Mouse (Mus musculus) B cell, adult 2 months (primary cell): ENCODE measurements around the gene Kcnab3.
"Not testable (repeated sequence)": the region's sequence is repeated elsewhere in the genome, so short reads cannot be mapped to it uniquely, and the experiment has no call there.

ENCODE experiments used
- DNase-seq, 2 experiments: peaks; one replicate each; pipeline ENCODE4 v3.0.0; 2022

Gene Kcnab3

GRCm38 (mm10) chr11:69325628-69326407 is at the start of gene Kcnab3:
Kcnab3 (plus strand) TSS chr11:69326258.
- peak; percentile 87 to 89 for DNase-seq

DNA sequence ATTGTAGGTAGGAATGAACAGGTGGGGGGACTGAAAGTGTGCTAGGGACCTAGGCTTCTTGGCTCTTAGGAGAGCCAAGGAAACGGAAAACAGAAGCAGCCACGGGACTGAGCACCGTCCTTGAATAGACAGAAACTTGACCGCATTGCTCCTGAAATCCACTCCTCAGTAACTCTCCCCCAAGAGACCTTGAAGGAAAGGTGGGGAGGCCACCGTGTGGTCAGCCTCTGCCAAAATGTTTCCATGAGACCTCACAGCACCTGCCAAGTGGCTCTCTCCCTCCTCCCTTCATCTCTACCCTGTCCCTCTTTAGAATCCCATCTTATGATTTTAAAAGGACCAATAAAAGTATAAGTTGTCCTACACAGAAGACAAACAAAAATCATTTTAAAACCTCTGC is 48.8 kb upstream of the Kcnab3 start:
- DNase-seq: no peak

DNA sequence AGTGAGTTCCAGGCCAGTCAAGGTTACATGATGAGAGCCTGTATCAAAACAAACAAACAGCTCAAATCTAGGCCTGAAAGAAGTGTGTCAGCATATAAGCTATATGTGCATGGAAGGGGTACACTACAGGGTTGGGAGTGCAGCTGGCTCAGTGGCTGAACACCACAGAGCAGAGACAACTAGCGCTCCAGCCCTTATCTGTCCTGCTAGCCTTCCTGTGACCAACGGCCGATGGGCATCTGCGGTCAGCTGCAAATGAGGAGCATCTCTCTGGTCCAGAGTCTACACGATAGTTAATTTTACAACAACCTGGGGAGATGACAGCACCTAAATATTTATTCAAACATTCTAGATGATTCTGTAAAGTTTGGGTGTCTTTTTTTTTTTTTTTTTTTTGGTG is 34.9 kb upstream of the Kcnab3 start:
- DNase-seq: no peak

DNA sequence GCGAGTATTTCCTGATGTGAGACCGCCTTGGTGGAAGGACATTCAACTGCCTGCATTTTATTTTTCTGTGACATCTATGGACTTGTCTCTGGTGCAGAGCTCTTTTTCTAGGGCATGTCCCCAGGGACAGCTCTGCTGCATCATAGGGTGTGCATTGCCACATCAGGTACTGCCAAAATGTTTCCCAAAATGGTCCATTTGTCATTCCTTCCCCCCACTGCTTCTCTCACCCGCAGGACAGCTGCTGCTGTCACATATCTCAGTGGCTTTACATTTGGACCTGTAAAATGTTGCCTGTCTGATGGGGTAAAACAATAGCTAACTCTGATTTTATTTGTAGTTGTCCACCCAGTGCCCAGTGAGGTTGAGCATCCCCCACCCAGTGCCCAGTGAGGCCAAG is 30.8 kb upstream of the Kcnab3 start:
- no peak for DNase-seq

GRCm38 (mm10) chr11:69297799-69298198 is 28.3 kb upstream of the Kcnab3 start:
- DNase-seq: no peak

GRCm38 (mm10) chr11:69298231-69298630 is 27.8 kb upstream of the Kcnab3 start:
- no peak for DNase-seq

DNA sequence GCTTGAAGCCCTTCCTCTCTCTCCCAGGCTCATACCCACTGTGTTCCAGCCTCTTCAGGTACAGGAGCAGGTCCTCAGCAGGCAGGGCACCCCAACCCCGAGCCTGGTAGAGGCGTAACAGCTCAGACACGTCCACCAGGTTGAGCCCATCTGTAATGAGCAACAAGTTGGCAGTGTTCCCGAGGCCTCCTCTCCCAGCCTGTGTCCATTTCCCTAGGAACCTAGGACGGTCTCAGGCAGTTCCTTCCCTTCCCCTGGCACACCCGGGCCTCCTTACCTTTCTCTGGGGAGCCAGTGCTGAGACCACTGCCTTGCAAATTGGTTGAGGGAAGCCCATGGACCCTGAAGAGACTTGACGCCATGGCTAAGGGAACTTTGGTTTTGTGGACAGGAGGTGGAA is 23.2 kb upstream of the Kcnab3 start:
- no peak for DNase-seq

GRCm38 (mm10) chr11:69305291-69305690 is 20.8 kb upstream of the Kcnab3 start:
- peak; percentile 72 to 73 for DNase-seq

DNA sequence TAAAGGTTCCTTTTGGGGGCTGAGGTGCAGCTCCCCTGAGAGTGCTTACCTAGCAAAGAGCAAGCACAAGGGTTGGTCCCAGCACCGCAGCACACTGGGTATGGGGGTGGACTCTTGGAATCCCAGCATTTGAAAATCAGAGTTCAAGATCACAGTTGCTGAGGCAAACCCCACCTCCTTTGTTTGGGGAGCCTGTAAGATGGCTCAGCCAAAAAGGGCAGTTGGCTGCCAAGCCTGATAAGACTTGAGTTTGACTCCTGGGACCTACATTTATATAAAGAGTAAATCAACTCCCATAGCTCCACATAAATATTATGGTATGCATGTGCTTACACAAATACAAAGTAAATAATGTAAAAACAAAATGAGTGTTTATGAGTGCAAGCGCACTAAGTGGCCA is 20.0 kb upstream of the Kcnab3 start:
- DNase-seq: no peak

- DNase-seq: no peak
Observed at GRCm38 (mm10) chr11:69311266-69311665, 14.8 kb upstream of the Kcnab3 start.

GRCm38 (mm10) chr11:69316361-69316760 is 9.7 kb upstream of the Kcnab3 start:
- no peak for DNase-seq

DNA sequence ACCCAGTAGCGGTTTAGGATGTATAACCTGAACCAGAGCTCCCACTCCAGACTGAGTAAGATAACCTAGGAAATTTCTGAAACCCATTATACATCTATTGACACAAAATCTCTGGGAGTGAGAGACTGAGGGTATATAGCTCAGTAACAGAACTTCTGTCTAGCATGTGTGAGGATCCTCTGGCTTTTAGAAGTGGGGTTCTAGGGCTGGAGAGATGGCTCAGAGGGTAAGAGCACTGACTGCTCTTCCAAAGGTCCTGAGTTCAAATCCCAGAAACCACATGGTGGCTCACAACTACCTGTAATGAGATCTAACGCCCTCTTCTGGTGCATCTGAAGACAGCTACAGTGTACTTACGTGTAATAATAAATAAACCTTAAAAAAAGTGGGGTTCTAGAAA is 8.1 kb upstream of the Kcnab3 start:
- not testable (repeated sequence) for DNase-seq

DNA sequence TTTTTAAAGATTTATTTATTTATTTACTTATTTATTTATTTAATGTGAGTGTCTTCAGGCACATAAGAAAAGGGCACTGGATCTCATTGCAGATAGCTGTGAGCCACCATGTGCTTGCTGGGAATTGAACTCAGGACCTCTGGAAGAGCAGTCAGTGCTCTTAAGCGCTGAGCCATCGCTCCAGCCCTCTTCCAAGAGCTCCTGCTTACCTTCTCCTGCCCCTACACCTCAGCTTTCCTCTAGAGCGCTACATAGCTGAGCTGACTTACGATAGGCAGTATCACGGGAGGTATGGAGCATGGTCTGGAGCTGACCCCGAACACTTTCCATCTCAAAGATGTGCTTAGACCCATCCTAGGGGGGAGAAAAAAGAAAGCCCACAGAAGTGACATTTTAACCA is 4.5 kb upstream of the Kcnab3 start:
- no peak for DNase-seq

DNA sequence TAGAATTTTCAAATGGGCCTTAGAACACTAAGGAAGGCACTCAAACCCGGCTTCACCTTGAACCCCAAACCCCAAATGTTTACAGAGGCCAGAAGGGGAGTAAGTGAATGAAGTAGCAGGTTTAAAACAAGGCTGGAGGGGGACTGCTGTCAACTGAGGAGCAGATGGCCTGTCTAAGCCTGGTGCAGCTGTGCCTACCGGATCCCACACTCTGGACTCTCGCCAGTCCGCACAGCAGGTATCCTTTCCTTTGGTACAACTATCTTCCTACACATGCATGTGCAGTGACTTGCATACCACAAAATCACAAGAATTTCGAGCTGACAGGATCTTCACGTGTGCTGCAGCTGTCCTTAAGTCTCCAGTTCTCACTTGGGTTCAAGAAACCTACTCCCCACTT is 4.0 kb upstream of the Kcnab3 start:
- no peak for DNase-seq

GRCm38 (mm10) chr11:69322693-69323471 is 3.2 kb upstream of the Kcnab3 start:
- no peak for DNase-seq

- peak; percentile 98 for DNase-seq
Observed at GRCm38 (mm10) chr11:69323667-69324111, 2.4 kb upstream of the Kcnab3 start, which contains the start of the genes Cntrob and Trappc1. Cntrob (minus strand) TSS chr11:69323775. Trappc1 (plus strand) TSS chr11:69323980.

DNA sequence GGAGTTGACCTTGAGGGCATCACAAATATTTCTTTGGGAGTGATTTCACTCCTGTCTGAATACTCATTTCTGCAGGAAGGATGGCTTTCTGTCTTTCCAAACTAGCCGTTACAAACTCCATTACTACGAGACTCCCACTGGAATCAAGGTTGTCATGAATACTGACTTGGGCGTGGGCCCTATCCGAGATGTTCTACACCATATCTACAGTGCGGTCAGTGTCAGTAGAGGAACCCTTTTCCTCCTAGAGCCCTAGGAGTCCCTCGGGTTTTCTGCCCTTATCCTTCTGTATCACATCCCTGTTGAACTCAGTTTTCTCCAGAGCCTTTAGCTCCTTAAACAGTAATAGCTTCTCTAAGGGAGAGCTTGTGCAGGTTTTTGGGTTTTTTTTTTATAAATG is 1.3 kb upstream of the Kcnab3 start:
- no peak for DNase-seq

DNA sequence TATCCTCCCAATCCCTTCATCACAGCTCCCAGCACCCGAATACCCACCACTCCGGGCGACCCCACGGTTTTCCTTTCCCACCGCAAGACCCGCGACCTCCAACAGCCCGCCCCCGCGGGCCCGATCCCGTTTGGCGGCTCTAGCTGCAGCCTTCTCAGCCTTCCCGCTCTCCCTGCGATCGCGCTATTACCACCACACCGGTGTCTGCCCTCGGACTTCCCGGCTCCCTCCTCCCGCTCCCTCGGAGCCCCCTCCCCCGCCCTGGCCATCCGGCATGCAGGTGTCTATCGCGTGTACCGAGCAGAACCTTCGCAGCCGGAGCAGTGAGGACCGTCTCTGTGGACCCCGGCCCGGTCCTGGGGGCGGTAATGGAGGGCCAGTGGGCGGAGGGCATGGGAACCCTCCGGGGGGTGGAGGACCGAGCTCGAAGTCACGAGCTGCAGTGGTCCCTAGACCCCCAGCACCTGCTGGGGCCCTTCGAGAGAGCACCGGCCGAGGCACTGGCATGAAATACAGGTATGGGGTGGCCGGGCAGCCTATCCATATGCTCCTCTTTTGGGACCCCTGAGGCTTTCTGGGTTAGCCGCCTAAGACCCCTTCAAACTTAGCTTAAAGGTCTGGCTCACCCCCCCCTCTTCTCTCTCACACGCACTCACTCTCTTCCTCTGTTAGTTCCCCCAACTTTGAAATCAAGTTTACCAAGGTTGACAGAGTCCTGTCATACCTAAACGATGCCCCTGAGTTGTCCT is 524 bp downstream of the Kcnab3 start:
- no peak for DNase-seq

DNA sequence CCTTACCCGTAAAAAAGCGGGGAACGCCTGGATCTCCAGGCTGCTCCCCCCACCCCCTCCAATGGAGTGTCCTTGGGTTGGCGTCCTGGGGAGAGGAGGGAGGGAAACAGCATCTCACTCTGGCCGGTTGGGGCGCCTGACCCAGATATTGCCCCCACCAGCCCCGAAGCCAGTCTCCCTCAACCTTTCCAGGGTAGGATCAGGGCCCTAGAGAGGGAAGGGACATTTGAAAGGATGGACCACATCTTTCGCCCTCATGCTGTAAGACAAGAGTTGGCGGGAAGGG is 1.0 kb downstream of the Kcnab3 start:
- peak; percentile 12 to 15 for DNase-seq

DNA sequence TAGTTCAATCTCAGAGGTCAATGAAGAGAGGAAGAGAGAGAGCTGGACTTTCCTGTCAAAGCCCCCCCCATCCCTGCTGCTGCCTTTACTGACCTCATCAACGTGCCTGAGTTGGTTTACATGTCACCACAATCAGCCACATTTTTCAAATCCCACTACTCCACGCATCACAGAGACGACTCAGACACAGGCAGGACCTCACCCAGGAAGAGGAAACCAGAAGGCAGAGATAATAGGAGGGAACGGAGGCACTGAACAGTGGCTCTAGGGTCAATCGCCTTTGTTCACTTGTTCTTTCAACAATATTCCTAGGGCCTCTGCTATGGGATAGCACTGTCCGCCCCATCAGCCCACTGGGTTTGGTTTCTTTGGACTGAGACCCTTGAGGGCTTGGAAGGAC is 1.6 kb downstream of the Kcnab3 start:
- DNase-seq: no peak

DNA sequence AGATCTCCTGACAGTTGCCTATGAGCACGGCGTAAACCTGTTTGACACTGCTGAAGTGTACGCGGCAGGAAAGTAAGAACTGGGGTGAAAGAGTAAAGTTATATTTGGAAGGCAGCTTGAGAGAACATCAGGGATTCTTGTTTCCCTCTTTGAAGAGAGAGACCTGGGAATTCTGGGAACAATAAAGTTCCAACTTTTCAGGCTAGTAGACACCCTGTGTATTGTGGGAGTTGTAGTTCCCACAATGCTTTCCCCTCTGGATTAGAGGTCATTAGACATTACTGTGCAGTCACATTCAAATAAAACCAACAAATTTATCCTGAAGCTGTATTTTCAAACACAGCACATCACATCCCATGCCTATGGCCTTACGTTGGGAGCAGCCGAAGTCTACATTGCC is 2.5 kb downstream of the Kcnab3 start:
- no peak for DNase-seq

GRCm38 (mm10) chr11:69331152-69331551 is 5.1 kb downstream of the Kcnab3 start:
- DNase-seq: no peak

DNA sequence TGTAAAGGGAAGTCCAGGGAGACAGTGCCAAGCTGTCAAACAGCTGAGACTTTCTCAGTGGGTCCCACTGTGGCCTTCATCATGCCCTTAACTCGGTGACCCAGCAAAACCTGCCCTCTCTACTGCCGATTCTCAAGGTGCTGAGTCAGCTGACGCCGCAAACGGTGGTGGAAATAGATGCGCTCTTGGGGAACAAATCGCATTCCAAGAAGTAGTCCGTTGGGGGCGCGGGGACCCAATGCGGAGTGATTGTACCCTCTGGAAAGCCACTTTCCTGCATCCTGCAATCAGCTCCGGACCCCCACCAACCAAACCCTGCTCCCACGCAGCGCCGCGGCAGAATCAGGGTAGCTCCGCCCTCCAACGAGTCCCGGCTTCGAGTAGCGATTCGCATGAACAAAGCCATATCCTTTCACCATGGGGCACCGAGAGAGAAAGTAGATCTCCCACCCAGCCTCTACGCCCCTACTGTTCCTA is 5.9 kb downstream of the Kcnab3 start:
- peak; percentile 72 to 75 for DNase-seq
